Mouse (Mus musculus): Measurements from ENCODE around the gene Cyb5d2. TPM values are rescaled to one million over a fixed set of nuclear protein-coding genes. Genes with fewer than 3 reads are reported as not detected.

The Cyb5d2 gene
- total and polyA plus RNA-seq, 3 experiments = 2.4 to 3.9 (median 3.9) TPM

DNA sequence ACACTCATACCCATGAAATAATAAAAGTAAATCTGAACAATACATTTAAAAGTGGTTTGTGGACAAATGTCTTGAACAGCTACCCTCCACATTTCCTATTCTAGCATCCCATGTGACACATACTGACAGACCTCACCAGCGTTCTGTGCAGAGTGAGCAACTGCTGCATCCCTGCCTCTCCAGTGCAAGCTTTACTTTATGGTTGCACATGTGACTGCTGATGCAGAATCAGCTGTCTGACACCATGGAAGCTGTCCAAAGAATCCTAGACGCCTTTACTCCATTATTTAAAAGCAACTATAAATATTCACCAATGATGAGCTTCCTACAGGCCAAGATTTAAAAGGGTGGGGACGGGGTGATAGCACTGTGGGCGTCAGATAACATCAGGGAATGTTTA lies 24.5 kb downstream of the Cyb5d2 start:
- no peak for DNase-seq (ENCODE audit: extremely low read depth)
- Histone ChIP-seq H3K79me2 (replicated peaks; ENCODE audit: control insufficient read depth, extremely low read depth, insufficient read depth, poor library complexity, severe bottlenecking) (no peaks in the 10 kb centered on the region), H3K9me3 (replicated peaks; ENCODE audit: low read length) (no peaks in the 10 kb centered on the region), H3K27ac (ENCODE audit: insufficient read depth, low read depth) (no peak overlapping the region), H3K27me3 (replicated peaks) (no peaks in the 10 kb centered on the region), H3K36me3 (replicated peaks in 1 of 2; ENCODE audit: control insufficient read depth in 1 of 2, insufficient read depth in 1 of 2, low read length in 1 of 2) (peaks cover 29 to 45% of the 10 kb centered on the region in 2 experiments), H3K4me2 (ENCODE audit: insufficient read depth, low read depth, poor library complexity, severe bottlenecking) (no peak overlapping the region), H3K4me1 (ENCODE audit: control insufficient read depth in 1 of 2, insufficient read depth in 2 of 2) (no peaks in the 10 kb centered on the region), H3K9ac (ENCODE audit: insufficient read depth, low read depth) (no peak overlapping the region), H3K4me3 (replicated peaks in 1 of 3; ENCODE audit: low read depth in 2 of 3, low read length in 2 of 3, poor library complexity in 1 of 3) (no peak overlapping the region)
- in situ Hi-C loops (cut with MboI; ENCODE audit: low pct_ligation_motif_present, low pct_unique_long_range_greater_than_20kb, low sequenced_read_pairs) = no loop called here
- dilution Hi-C loops (cut with MboI; ENCODE audit: extremely low pct_ligation_motif_present, extremely low pct_unique_long_range_greater_than_20kb, low sequenced_read_pairs) = no loop called here
- no peak for TF ChIP-seq KAT2A (IDR thresholded peaks at IDR 0.05; ENCODE audit: insufficient replicate concordance, low read length)
- no peak for TF ChIP-seq ZMIZ1 (IDR thresholded peaks at IDR 0.05; ENCODE audit: low read depth, low read length)
- no peak for TF ChIP-seq JUN (IDR thresholded peaks at IDR 0.05; ENCODE audit: insufficient read depth, low read depth, low read length)
- TF ChIP-seq RAD21 (IDR thresholded peaks at IDR 0.05; ENCODE audit: low read depth, low read length) = no peak
- no peak for TF ChIP-seq JUND (conservative IDR thresholded peaks at IDR 0.05; ENCODE audit: low read depth, low read length)
- no peak for TF ChIP-seq TBP (conservative IDR thresholded peaks at IDR 0.05; ENCODE audit: low read depth, low read length)
- no peak for TF ChIP-seq RCOR1 (conservative IDR thresholded peaks at IDR 0.05; ENCODE audit: low read depth, low read length)
- no peak for TF ChIP-seq MYC (IDR thresholded peaks at IDR 0.05; ENCODE audit: low read depth, low read length)

GRCm38 (mm10) chr11:72770816-72771215 lies 25.1 kb downstream of the Cyb5d2 start:
- Histone ChIP-seq H3K4me3 (replicated peaks in 1 of 3; ENCODE audit: low read depth in 2 of 3, low read length in 2 of 3, poor library complexity in 1 of 3) (no peak overlapping the region), H3K27me3 (replicated peaks) (no peaks in the 10 kb centered on the region), H3K4me2 (ENCODE audit: insufficient read depth, low read depth, poor library complexity, severe bottlenecking) (no peak overlapping the region), H3K79me2 (replicated peaks; ENCODE audit: control insufficient read depth, extremely low read depth, insufficient read depth, poor library complexity, severe bottlenecking) (no peaks in the 10 kb centered on the region), H3K9ac (ENCODE audit: insufficient read depth, low read depth) (no peak overlapping the region), H3K36me3 (replicated peaks in 1 of 2; ENCODE audit: control insufficient read depth in 1 of 2, insufficient read depth in 1 of 2, low read length in 1 of 2) (peaks cover 33 to 47% of the 10 kb centered on the region in 2 experiments), H3K4me1 (ENCODE audit: control insufficient read depth in 1 of 2, insufficient read depth in 2 of 2) (no peaks in the 10 kb centered on the region), H3K27ac (ENCODE audit: insufficient read depth, low read depth) (no peak overlapping the region), H3K9me3 (replicated peaks; ENCODE audit: low read length) (no peaks in the 10 kb centered on the region)
- no peak for TF ChIP-seq ZNF384 (IDR thresholded peaks at IDR 0.05; ENCODE audit: low read depth, low read length)
- no peak for TF ChIP-seq UBTF (IDR thresholded peaks at IDR 0.05; ENCODE audit: low read depth, low read length)
- no peak for TF ChIP-seq ZMIZ1 (IDR thresholded peaks at IDR 0.05; ENCODE audit: low read depth, low read length)
- no peak for TF ChIP-seq USF2 (conservative IDR thresholded peaks at IDR 0.05; ENCODE audit: low read depth, low read length)
- TF ChIP-seq KAT2A (IDR thresholded peaks at IDR 0.05; ENCODE audit: insufficient replicate concordance, low read length) = no peak
- TF ChIP-seq E2F4 (IDR thresholded peaks at IDR 0.05; ENCODE audit: insufficient replicate concordance, low read depth, low read length) = no peak
- in situ Hi-C loops (cut with MboI; ENCODE audit: low pct_ligation_motif_present, low pct_unique_long_range_greater_than_20kb, low sequenced_read_pairs) = no loop called here
- DNase-seq (ENCODE audit: extremely low read depth) = no peak
- dilution Hi-C loops (cut with MboI; ENCODE audit: extremely low pct_ligation_motif_present, extremely low pct_unique_long_range_greater_than_20kb, low sequenced_read_pairs) = no loop called here

DNA sequence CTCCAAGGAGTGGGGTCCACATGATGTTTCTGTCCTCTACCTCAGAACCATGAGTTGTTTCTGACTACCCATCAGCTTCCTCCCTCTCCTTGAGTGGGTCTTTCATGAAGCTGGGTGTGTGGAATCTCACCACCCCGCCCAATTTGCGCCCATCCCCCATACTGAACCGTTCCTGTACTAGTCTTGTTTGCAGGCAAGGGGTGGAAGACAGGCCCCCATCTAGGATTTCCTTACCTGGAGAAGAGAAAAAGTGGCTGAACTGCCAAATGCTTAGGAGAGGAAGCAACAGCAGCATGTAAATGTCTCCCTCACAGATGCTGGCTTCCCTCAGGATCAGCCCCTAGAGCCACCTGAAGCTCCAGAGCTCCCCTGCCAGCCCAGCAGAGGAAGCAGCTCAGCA lies 25.6 kb downstream of the Cyb5d2 start:
- Histone ChIP-seq H3K9me3 (replicated peaks; ENCODE audit: low read length) (no peaks in the 10 kb centered on the region), H3K4me3 (replicated peaks in 1 of 3; ENCODE audit: low read depth in 2 of 3, low read length in 2 of 3, poor library complexity in 1 of 3) (no peak overlapping the region), H3K4me2 (ENCODE audit: insufficient read depth, low read depth, poor library complexity, severe bottlenecking) (no peak overlapping the region), H3K79me2 (replicated peaks; ENCODE audit: control insufficient read depth, extremely low read depth, insufficient read depth, poor library complexity, severe bottlenecking) (no peaks in the 10 kb centered on the region), H3K9ac (ENCODE audit: insufficient read depth, low read depth) (no peak overlapping the region), H3K36me3 (replicated peaks in 1 of 2; ENCODE audit: control insufficient read depth in 1 of 2, insufficient read depth in 1 of 2, low read length in 1 of 2) (peaks cover 35 to 47% of the 10 kb centered on the region in 2 experiments), H3K27me3 (replicated peaks) (no peaks in the 10 kb centered on the region), H3K27ac (ENCODE audit: insufficient read depth, low read depth) (no peak overlapping the region), H3K4me1 (ENCODE audit: control insufficient read depth in 1 of 2, insufficient read depth in 2 of 2) (no peaks in the 10 kb centered on the region)
- TF ChIP-seq USF2 (conservative IDR thresholded peaks at IDR 0.05; ENCODE audit: low read depth, low read length) = no peak
- no peak for TF ChIP-seq PAX5 (IDR thresholded peaks at IDR 0.05; ENCODE audit: low read length)
- TF ChIP-seq MAX (IDR thresholded peaks at IDR 0.05; ENCODE audit: low read length) = no peak
- TF ChIP-seq ZNF384 (IDR thresholded peaks at IDR 0.05; ENCODE audit: low read depth, low read length) = no peak
- no peak for TF ChIP-seq ZMIZ1 (IDR thresholded peaks at IDR 0.05; ENCODE audit: low read depth, low read length)
- TF ChIP-seq IRF4 (IDR thresholded peaks at IDR 0.05; ENCODE audit: low read depth, low read length) = no peak
- TF ChIP-seq NRF1 (IDR thresholded peaks at IDR 0.05; ENCODE audit: low read depth, low read length) = no peak
- TF ChIP-seq MXI1 (IDR thresholded peaks at IDR 0.05; ENCODE audit: low read depth, low read length) = no peak
- TF ChIP-seq RAD21 (IDR thresholded peaks at IDR 0.05; ENCODE audit: low read depth, low read length) = no peak
- TF ChIP-seq SIN3A (IDR thresholded peaks at IDR 0.05; ENCODE audit: low read length) = no peak
- TF ChIP-seq POLR2AphosphoS2 (IDR thresholded peaks at IDR 0.05; ENCODE audit: low read depth, low read length) = no peak; the same call in 1 of the 2 replicates
- in situ Hi-C loops (cut with MboI; ENCODE audit: low pct_ligation_motif_present, low pct_unique_long_range_greater_than_20kb, low sequenced_read_pairs) = no loop called here
- no peak for DNase-seq (ENCODE audit: extremely low read depth)
- dilution Hi-C loops (cut with MboI; ENCODE audit: extremely low pct_ligation_motif_present, extremely low pct_unique_long_range_greater_than_20kb, low sequenced_read_pairs) = no loop called here
